Mouse (Mus musculus) frontal cortex, postnatal 25 days (tissue): ENCODE measurements around the gene Zfp646.
A peak's percentile ranks its signal among the peaks of the same experiment; 100 is the strongest.
"Not testable (repeated sequence)": the region's sequence is repeated elsewhere in the genome, so short reads cannot be mapped to it uniquely, and the experiment has no call there.

ENCODE experiments used
- DNase-seq, 2 experiments: peaks; one replicate each; pipeline ENCODE4 v3.0.0; 2022; ENCODE audit warnings: low spot score in 2 of 2

Zfp646 gene

GRCm38 (mm10) chr7:127876041-127876466, at the start of gene Zfp646:
Zfp646 (plus strand) TSS chr7:127876221.
- peak; percentile 40 to 52 for DNase-seq

GRCm38 (mm10) chr7:127835550-127835949, 40.5 kb upstream of the Zfp646 start:
- no peak for DNase-seq

GRCm38 (mm10) chr7:127837473-127837872, 38.5 kb upstream of the Zfp646 start:
- no peak for DNase-seq

- not testable (repeated sequence) for DNase-seq
Measured at GRCm38 (mm10) chr7:127837878-127838277, 38.1 kb upstream of the Zfp646 start.

GRCm38 (mm10) chr7:127840031-127840430, 36.0 kb upstream of the Zfp646 start:
- DNase-seq, result not testable (repeated sequence)

- peak; percentile 53 to 65 for DNase-seq
Measured at GRCm38 (mm10) chr7:127840886-127841285, 35.1 kb upstream of the Zfp646 start.

GRCm38 (mm10) chr7:127841340-127842000, 34.6 kb upstream of the Zfp646 start:
- DNase-seq, result peak; percentile 87 to 91

- peak; percentile 45 to 60 for DNase-seq
Measured at GRCm38 (mm10) chr7:127842001-127842718, 33.9 kb upstream of the Zfp646 start.

- DNase-seq, result no peak
Measured at GRCm38 (mm10) chr7:127849973-127850875, 25.8 kb upstream of the Zfp646 start.

- DNase-seq, result no peak
Measured at GRCm38 (mm10) chr7:127850906-127851305, 25.1 kb upstream of the Zfp646 start.

- no peak for DNase-seq
Measured at GRCm38 (mm10) chr7:127858258-127858657, 17.8 kb upstream of the Zfp646 start.

GRCm38 (mm10) chr7:127866434-127866833, 9.6 kb upstream of the Zfp646 start:
- no peak for DNase-seq

GRCm38 (mm10) chr7:127867641-127868040, 8.4 kb upstream of the Zfp646 start:
- DNase-seq, result no peak

- DNase-seq, result no peak
Measured at GRCm38 (mm10) chr7:127869149-127869810, 6.7 kb upstream of the Zfp646 start.

GRCm38 (mm10) chr7:127870136-127870821, 5.7 kb upstream of the Zfp646 start:
- DNase-seq, result no peak

- no peak for DNase-seq
Measured at GRCm38 (mm10) chr7:127874812-127875626, 1.0 kb upstream of the Zfp646 start.

GRCm38 (mm10) chr7:127875627-127876001, 407 bp upstream of the Zfp646 start:
- peak; percentile 81 to 85 for DNase-seq

- peak; percentile 82 to 84 for DNase-seq
Measured at GRCm38 (mm10) chr7:127876467-127877348, 687 bp downstream of the Zfp646 start, which contains the start of gene Zfp668. Zfp668 (minus strand) TSS chr7:127876828.

GRCm38 (mm10) chr7:127879301-127879700, 3.3 kb downstream of the Zfp646 start:
- DNase-seq, result no peak
